ENCODE assay signal across 31 mouse cellular contexts in the genomic region with DNA sequence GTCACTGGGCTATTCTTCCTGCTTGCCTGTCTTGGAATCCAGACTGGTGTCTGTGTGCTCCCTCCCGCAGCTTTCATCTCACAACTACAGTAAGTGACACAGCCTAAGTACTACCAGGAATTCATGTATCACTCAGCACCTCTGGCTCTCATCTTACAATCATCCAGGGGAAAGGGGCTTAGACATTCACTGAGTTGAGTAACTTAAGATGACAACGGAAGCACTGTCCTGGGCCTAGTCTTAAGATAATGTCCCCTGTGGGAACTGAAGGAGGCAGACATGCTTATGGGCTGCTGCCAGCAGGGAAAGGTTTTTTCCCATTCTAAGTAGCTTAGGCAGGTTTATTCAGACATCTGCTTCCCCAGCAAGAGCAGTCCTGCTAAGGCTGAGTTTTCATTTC.
DNase-seq lines count a peak whose midpoint lies in the region; ATAC-seq and TF ChIP-seq lines count a peak whose summit lies in the region.
"Had no signal": no experiment of that assay in that cellular context is flagged by ENCODE, and none has a peak within 500 bp of the region (broad histone marks: within the 10 kb centered on the region; RNA-seq: fewer than 3 reads in every experiment).

No protein-coding gene starts in this region.

- 14% methylated on average over 2 of the region's 2 CpGs for WGBS in heart, embryonic 10.5 days
- WGBS in midbrain, postnatal 0 days = 56% methylated on average over 2 of the region's 2 CpGs
- 72% methylated on average over 2 of the region's 2 CpGs for WGBS in midbrain, embryonic 11.5 days

- ATAC-seq in midbrain, postnatal 0 days (ENCODE audit: low FRiP score) = no peak
- no peak for ATAC-seq in midbrain, embryonic 11.5 days (ENCODE audit: low FRiP score)
- ATAC-seq: forebrain, embryonic 15.5 days; intestine, postnatal 0 days had no signal

- H3K9ac ChIP-seq in midbrain, postnatal 0 days (replicated peaks; ENCODE audit: low read length, poor library complexity, severe bottlenecking) = no peak overlapping the region
- H3K9ac ChIP-seq in midbrain, embryonic 11.5 days (ENCODE audit: low read length) = no peak overlapping the region
- H3K9ac ChIP-seq: embryonic facial prominence, embryonic 12.5 days; forebrain, embryonic 15.5 days; heart, embryonic 13.5 days; hindbrain, embryonic 12.5 days; liver, embryonic 15.5 days; lung, embryonic 14.5 days; midbrain, embryonic 12.5 days; neural tube, embryonic 13.5 days had no signal

- peak; percentile 72 for DNase-seq in heart, embryonic 10.5 days (ENCODE audit: low spot score)
- DNase-seq in heart, postnatal 10 days = no peak
- peak; percentile 9 for DNase-seq in midbrain, postnatal 0 days (ENCODE audit: low spot score)
- DNase-seq in midbrain, embryonic 11.5 days (ENCODE audit: low spot score, missing footprints) = no peak
- peak; percentile 3 for DNase-seq in embryo, embryonic 9.5 days (ENCODE audit: extremely low spot score)
- no peak for DNase-seq in cerebellum, postnatal 25 days
- no peak for DNase-seq in ovary, adult 18-20 months (ENCODE audit: low spot score)
- DNase-seq: adrenal gland, adult 8-10 months; cerebellum, adult 2 months; cerebellum, postnatal 14 days; gastrocnemius, postnatal 25 days; heart, adult 11 months; heart, postnatal 14 days; kidney, adult 9 months; kidney, postnatal 14 days; layer of hippocampus, adult 9-11 months; lung, embryonic 14.5 days; right cerebral cortex, postnatal 4 days; thymus, adult 18-20 months; thymus, postnatal 25 days had no signal

- intact Hi-C loops in heart, postnatal 10 days (cut with DNase I) = no loop called here

- no peak overlapping the region for H3K4me2 ChIP-seq in midbrain, postnatal 0 days (ENCODE audit: low read depth, low read length, poor library complexity, severe bottlenecking)
- H3K4me2 ChIP-seq in midbrain, embryonic 11.5 days = no peak overlapping the region
- H3K4me2 ChIP-seq: embryonic facial prominence, embryonic 12.5 days; forebrain, embryonic 15.5 days; heart, embryonic 13.5 days; hindbrain, embryonic 12.5 days; liver, embryonic 15.5 days; lung, embryonic 14.5 days; midbrain, embryonic 12.5 days; neural tube, embryonic 13.5 days had no signal

- H3K27ac ChIP-seq in heart, embryonic 10.5 days = no peak overlapping the region
- no peak overlapping the region for H3K27ac ChIP-seq in midbrain, postnatal 0 days (ENCODE audit: low read depth, low read length)
- no peak overlapping the region for H3K27ac ChIP-seq in midbrain, embryonic 11.5 days (ENCODE audit: low read depth, low read length)
- H3K27ac ChIP-seq: embryonic facial prominence, embryonic 12.5 days; forebrain, embryonic 10.5 days; forebrain, embryonic 15.5 days; heart, embryonic 13.5 days; hindbrain, embryonic 12.5 days; liver, embryonic 15.5 days; midbrain, embryonic 12.5 days; neural tube, embryonic 13.5 days; stomach, postnatal 0 days had no signal

- no peaks in the 10 kb centered on the region for H3K27me3 ChIP-seq in heart, embryonic 10.5 days (ENCODE audit: insufficient read depth, poor library complexity, severe bottlenecking)
- no peaks in the 10 kb centered on the region for H3K27me3 ChIP-seq in midbrain, postnatal 0 days (ENCODE audit: insufficient read depth, low read length)
- H3K27me3 ChIP-seq in midbrain, embryonic 11.5 days (ENCODE audit: control insufficient read depth, insufficient read depth, low read length) = no peaks in the 10 kb centered on the region
- H3K27me3 ChIP-seq: embryonic facial prominence, embryonic 12.5 days; forebrain, embryonic 15.5 days; heart, embryonic 13.5 days; hindbrain, embryonic 12.5 days; liver, embryonic 15.5 days; midbrain, embryonic 12.5 days; neural tube, embryonic 13.5 days had no signal

- H3K9me3 ChIP-seq in heart, embryonic 10.5 days = no peaks in the 10 kb centered on the region
- no peaks in the 10 kb centered on the region for H3K9me3 ChIP-seq in midbrain, postnatal 0 days (ENCODE audit: low read length)
- no peaks in the 10 kb centered on the region for H3K9me3 ChIP-seq in midbrain, embryonic 11.5 days (ENCODE audit: control insufficient read depth, low read length)
- H3K9me3 ChIP-seq: embryonic facial prominence, embryonic 12.5 days; forebrain, embryonic 10.5 days; forebrain, embryonic 15.5 days; G1E; heart, embryonic 13.5 days; hindbrain, embryonic 12.5 days; liver, embryonic 15.5 days; midbrain, embryonic 12.5 days; neural tube, embryonic 13.5 days had no signal

- no peak overlapping the region for H3K4me3 ChIP-seq in heart, embryonic 10.5 days
- no peak overlapping the region for H3K4me3 ChIP-seq in midbrain, postnatal 0 days (ENCODE audit: low read depth, low read length)
- H3K4me3 ChIP-seq in midbrain, embryonic 11.5 days (ENCODE audit: low read depth, low read length) = no peak overlapping the region
- H3K4me3 ChIP-seq: embryonic facial prominence, embryonic 12.5 days; forebrain, embryonic 10.5 days; forebrain, embryonic 15.5 days; heart, embryonic 13.5 days; hindbrain, embryonic 12.5 days; liver, embryonic 15.5 days; midbrain, embryonic 12.5 days; neural tube, embryonic 13.5 days had no signal

- peaks cover 5% of the 10 kb centered on the region for H3K4me1 ChIP-seq in heart, embryonic 10.5 days
- no peaks in the 10 kb centered on the region for H3K4me1 ChIP-seq in midbrain, postnatal 0 days (ENCODE audit: insufficient read depth, low read length)
- H3K4me1 ChIP-seq in midbrain, embryonic 11.5 days (ENCODE audit: control insufficient read depth, insufficient read depth, low read length) = no peaks in the 10 kb centered on the region
- H3K4me1 ChIP-seq: embryonic facial prominence, embryonic 12.5 days; forebrain, embryonic 10.5 days; forebrain, embryonic 15.5 days; hindbrain, embryonic 12.5 days; liver, embryonic 15.5 days; midbrain, embryonic 12.5 days; neural tube, embryonic 13.5 days had no signal

- H3K36me3 ChIP-seq in heart, embryonic 10.5 days = no peaks in the 10 kb centered on the region
- no peaks in the 10 kb centered on the region for H3K36me3 ChIP-seq in midbrain, postnatal 0 days (ENCODE audit: insufficient read depth, low read length)
- H3K36me3 ChIP-seq in midbrain, embryonic 11.5 days (ENCODE audit: control insufficient read depth, insufficient read depth, low read length) = no peaks in the 10 kb centered on the region
- H3K36me3 ChIP-seq: embryonic facial prominence, embryonic 12.5 days; forebrain, embryonic 10.5 days; forebrain, embryonic 15.5 days; G1E; heart, embryonic 13.5 days; hindbrain, embryonic 12.5 days; liver, embryonic 15.5 days; midbrain, embryonic 12.5 days; neural tube, embryonic 13.5 days had no signal

- TF ChIP-seq CTCF in midbrain, postnatal 0 days (IDR thresholded peaks at IDR 0.05) = no peak

Comparison
In these comparisons a context has a peak if more than half of its experiments do, and no peak if none do; other contexts are left out.
1. DNase-seq: peak in heart, embryonic 10.5 days (single experiment), midbrain, postnatal 0 days (single experiment) and embryo, embryonic 9.5 days (single experiment); none in heart, postnatal 10 days (0 of 2), midbrain, embryonic 11.5 days (single experiment), cerebellum, postnatal 25 days (0 of 2) and ovary, adult 18-20 months (single experiment).